Mouse (Mus musculus): ENCODE results near the gene 4921536K21Rik.

GRCm38 (mm10) chr11:3893970-3894369, 928 bp downstream of the 4921536K21Rik start:
- TF ChIP-seq POLR2A (IDR thresholded peaks at IDR 0.05; ENCODE audit: control insufficient read depth, low read depth, low read length), result no peak
- TF ChIP-seq CTCF (IDR thresholded peaks at IDR 0.05; ENCODE audit: control insufficient read depth, insufficient read depth, insufficient replicate concordance, low read depth, low read length), result no peak

Data from testis, adult 2 months (tissue).